Mouse (Mus musculus): ENCODE results near the gene Ubxn10. TPM values are rescaled to one million over a fixed set of nuclear protein-coding genes. Genes with fewer than 3 reads are reported as not detected.

The Ubxn10 gene
- polyA plus RNA-seq, 1 experiment from 2014 or later, result 3.1 TPM

GRCm38 (mm10) chr4:138755439-138755838 lies 18.5 kb upstream of the Ubxn10 start:
- Histone ChIP-seq H3K9ac (replicated peaks) (no peak overlapping the region), H3K27me3 (no peaks in the 10 kb centered on the region), H3K4me2 (replicated peaks) (no peak overlapping the region), H3K9me3 (no peaks in the 10 kb centered on the region), H3K27ac (no peak overlapping the region), H3K36me3 (no peaks in the 10 kb centered on the region), H3K4me3 (replicated peaks) (no peak overlapping the region), H3K4me1 (replicated peaks) (0 out of 2 replicates have a peak, but pooled peaks cover 6% of the 10 kb centered on the region)
- WGBS, result 68% methylated on average over 4 of the region's 4 CpGs
- ATAC-seq, result no peak

GRCm38 (mm10) chr4:138754432-138754831 lies 17.5 kb upstream of the Ubxn10 start:
- no peaks in the 10 kb centered on the region for H3K36me3 ChIP-seq
- no peaks in the 10 kb centered on the region for H3K9me3 ChIP-seq
- no peak overlapping the region for H3K27ac ChIP-seq
- WGBS, result 89% methylated on average over 9 of the region's 9 CpGs
- no peaks in the 10 kb centered on the region for H3K27me3 ChIP-seq
- no peak overlapping the region for H3K9ac ChIP-seq (replicated peaks)
- ATAC-seq, result no peak
- no peak overlapping the region for H3K4me3 ChIP-seq (replicated peaks)
- 0 out of 2 replicates have a peak, but pooled peaks cover 6% of the 10 kb centered on the region for H3K4me1 ChIP-seq (replicated peaks)
- H3K4me2 ChIP-seq (replicated peaks), result no peak overlapping the region

GRCm38 (mm10) chr4:138753608-138754007 lies 16.6 kb upstream of the Ubxn10 start:
- Histone ChIP-seq H3K9ac (replicated peaks) (no peak overlapping the region), H3K27me3 (no peaks in the 10 kb centered on the region)
- 86% methylated on average over 3 of the region's 3 CpGs for WGBS

GRCm38 (mm10) chr4:138752603-138753002 lies 15.6 kb upstream of the Ubxn10 start:
- no peak for ATAC-seq
- 91% methylated on average over 6 of the region's 6 CpGs for WGBS
- Histone ChIP-seq H3K4me2 (replicated peaks) (no peak overlapping the region), H3K36me3 (no peaks in the 10 kb centered on the region), H3K4me3 (replicated peaks) (no peak overlapping the region), H3K9ac (replicated peaks) (no peak overlapping the region), H3K27me3 (no peaks in the 10 kb centered on the region), H3K27ac (no peak overlapping the region), H3K9me3 (no peaks in the 10 kb centered on the region), H3K4me1 (replicated peaks) (peaks cover 15% of the 10 kb centered on the region)

More at GRCm38 (mm10) chr4:138753608-138754007, 16.6 kb upstream of the Ubxn10 start:
- no peaks in the 10 kb centered on the region for H3K36me3 ChIP-seq
- H3K27ac ChIP-seq, result no peak overlapping the region
- 0 out of 2 replicates have a peak, but pooled peaks cover 6% of the 10 kb centered on the region for H3K4me1 ChIP-seq (replicated peaks)
- no peak overlapping the region for H3K4me2 ChIP-seq (replicated peaks)
- no peak for ATAC-seq
- H3K9me3 ChIP-seq, result no peaks in the 10 kb centered on the region
- H3K4me3 ChIP-seq (replicated peaks), result no peak overlapping the region

GRCm38 (mm10) chr4:138748369-138749072 lies 11.6 kb upstream of the Ubxn10 start:
- no peaks in the 10 kb centered on the region for H3K9me3 ChIP-seq
- no peaks in the 10 kb centered on the region for H3K36me3 ChIP-seq
- no peaks in the 10 kb centered on the region for H3K27me3 ChIP-seq
- no peak overlapping the region for H3K4me2 ChIP-seq (replicated peaks)
- ATAC-seq, result peak; percentile 74
- H3K4me1 ChIP-seq (replicated peaks), result peaks cover 11% of the 10 kb centered on the region
- 56% methylated on average over 8 of the region's 8 CpGs for WGBS
- peak overlapping the region; percentile 17; the same call in 1 of the 2 replicates for H3K27ac ChIP-seq
- H3K4me3 ChIP-seq (replicated peaks), result no peak overlapping the region
- H3K9ac ChIP-seq (replicated peaks), result no peak overlapping the region

- peak; percentile 72 for ATAC-seq
- peak overlapping the region; percentile 17 for H3K27ac ChIP-seq
Observed at GRCm38 (mm10) chr4:138747851-138748250, 10.9 kb upstream of the Ubxn10 start.

GRCm38 (mm10) chr4:138746866-138747265 lies 9.9 kb upstream of the Ubxn10 start:
- H3K27me3 ChIP-seq, result no peaks in the 10 kb centered on the region
- H3K4me3 ChIP-seq (replicated peaks), result no peak overlapping the region
- no peak overlapping the region for H3K9ac ChIP-seq (replicated peaks)
- H3K4me2 ChIP-seq (replicated peaks), result no peak overlapping the region
- no peaks in the 10 kb centered on the region for H3K9me3 ChIP-seq
- 89% methylated on average over 9 of the region's 9 CpGs for WGBS
- no peaks in the 10 kb centered on the region for H3K36me3 ChIP-seq
- peaks cover 14% of the 10 kb centered on the region for H3K4me1 ChIP-seq (replicated peaks)
- no peak overlapping the region for H3K27ac ChIP-seq
- no peak for ATAC-seq

More at GRCm38 (mm10) chr4:138747851-138748250, 10.9 kb upstream of the Ubxn10 start:
- Histone ChIP-seq H3K36me3 (no peaks in the 10 kb centered on the region), H3K4me2 (replicated peaks) (no peak overlapping the region), H3K4me3 (replicated peaks) (no peak overlapping the region), H3K4me1 (replicated peaks) (peaks cover 13% of the 10 kb centered on the region), H3K27me3 (no peaks in the 10 kb centered on the region), H3K9me3 (no peaks in the 10 kb centered on the region), H3K9ac (replicated peaks) (no peak overlapping the region; the same call in 1 of the 2 replicates)
- 59% methylated on average over 10 of the region's 10 CpGs for WGBS

GRCm38 (mm10) chr4:138745884-138746283 lies 8.9 kb upstream of the Ubxn10 start:
- no peak for ATAC-seq
- H3K27me3 ChIP-seq, result no peaks in the 10 kb centered on the region
- 71% methylated on average over 4 of the region's 4 CpGs for WGBS
- no peak overlapping the region for H3K4me2 ChIP-seq (replicated peaks)
- no peaks in the 10 kb centered on the region for H3K9me3 ChIP-seq
- no peaks in the 10 kb centered on the region for H3K36me3 ChIP-seq
- H3K4me1 ChIP-seq (replicated peaks), result peaks cover 14% of the 10 kb centered on the region
- H3K9ac ChIP-seq (replicated peaks), result no peak overlapping the region
- no peak overlapping the region for H3K4me3 ChIP-seq (replicated peaks)
- no peak overlapping the region for H3K27ac ChIP-seq

- ATAC-seq, result peak; percentile 53; the same call in 1 of the 2 replicates
- no peak overlapping the region for H3K4me2 ChIP-seq (replicated peaks)
- H3K9ac ChIP-seq (replicated peaks), result no peak overlapping the region
- H3K9me3 ChIP-seq, result no peaks in the 10 kb centered on the region
- H3K36me3 ChIP-seq, result no peaks in the 10 kb centered on the region
- no peak overlapping the region for H3K27ac ChIP-seq
- no peaks in the 10 kb centered on the region for H3K27me3 ChIP-seq
- H3K4me3 ChIP-seq (replicated peaks), result no peak overlapping the region
- peaks cover 23% of the 10 kb centered on the region for H3K4me1 ChIP-seq (replicated peaks)
- WGBS, result 7% methylated on average over 7 of the region's 7 CpGs
Observed at GRCm38 (mm10) chr4:138739136-138739851, 2.3 kb upstream of the Ubxn10 start.

GRCm38 (mm10) chr4:138734863-138735262 lies 2.1 kb downstream of the Ubxn10 start:
- Histone ChIP-seq H3K9ac (replicated peaks) (no peak overlapping the region), H3K4me3 (replicated peaks) (no peak overlapping the region), H3K4me2 (replicated peaks) (no peak overlapping the region), H3K27me3 (no peaks in the 10 kb centered on the region), H3K36me3 (no peaks in the 10 kb centered on the region), H3K9me3 (no peaks in the 10 kb centered on the region), H3K4me1 (replicated peaks) (peaks cover 20% of the 10 kb centered on the region), H3K27ac (no peak overlapping the region)
- WGBS, result 98% methylated on average over 4 of the region's 4 CpGs
- ATAC-seq, result no peak

GRCm38 (mm10) chr4:138734105-138734504 lies 2.9 kb downstream of the Ubxn10 start:
- H3K9me3 ChIP-seq, result no peaks in the 10 kb centered on the region
- H3K4me1 ChIP-seq (replicated peaks), result peaks cover 21% of the 10 kb centered on the region
- H3K27ac ChIP-seq, result no peak overlapping the region
- H3K36me3 ChIP-seq, result no peaks in the 10 kb centered on the region
- no peak overlapping the region for H3K9ac ChIP-seq (replicated peaks)
- no peaks in the 10 kb centered on the region for H3K27me3 ChIP-seq
- no peak overlapping the region for H3K4me2 ChIP-seq (replicated peaks)
- no peak for ATAC-seq
- no peak overlapping the region for H3K4me3 ChIP-seq (replicated peaks)
- 85% methylated on average over 7 of the region's 7 CpGs for WGBS

GRCm38 (mm10) chr4:138729018-138729703 lies 7.8 kb downstream of the Ubxn10 start:
- Histone ChIP-seq H3K36me3 (no peaks in the 10 kb centered on the region), H3K9ac (replicated peaks) (no peak overlapping the region), H3K4me2 (replicated peaks) (no peak overlapping the region), H3K4me3 (replicated peaks) (no peak overlapping the region), H3K4me1 (replicated peaks) (peaks cover 23% of the 10 kb centered on the region), H3K9me3 (no peaks in the 10 kb centered on the region), H3K27ac (peak overlapping the region; percentile 15; the same call in 1 of the 2 replicates), H3K27me3 (no peaks in the 10 kb centered on the region)
- peak; percentile 72 for ATAC-seq
- WGBS, result 22% methylated on average over 9 of the region's 9 CpGs
